Mouse (Mus musculus) heart, postnatal 10 days (tissue): ENCODE data around the gene Irs3. TPM values are rescaled to one million over a fixed set of nuclear protein-coding genes. Genes with fewer than 3 reads are reported as not detected.

Experiments used
- DNase-seq, 2 experiments: peaks; one replicate each; pipeline ENCODE4 v3.0.0; 2021
- intact Hi-C: fragments of 180-260 bp; cut with DNase I; formaldehyde crosslinking; loops from one replicate; pipeline ENCODE4 v1.15.1; 2025
- total RNA-seq, 2 experiments: library from RNA; stranded (reverse); gene quantifications; 2 replicates each; pipeline ENCODE4 v1.2.3; 2021

Gene Irs3
- total RNA-seq, 2 experiments from 2014 or later = 0.24 to 0.35 TPM

DNA sequence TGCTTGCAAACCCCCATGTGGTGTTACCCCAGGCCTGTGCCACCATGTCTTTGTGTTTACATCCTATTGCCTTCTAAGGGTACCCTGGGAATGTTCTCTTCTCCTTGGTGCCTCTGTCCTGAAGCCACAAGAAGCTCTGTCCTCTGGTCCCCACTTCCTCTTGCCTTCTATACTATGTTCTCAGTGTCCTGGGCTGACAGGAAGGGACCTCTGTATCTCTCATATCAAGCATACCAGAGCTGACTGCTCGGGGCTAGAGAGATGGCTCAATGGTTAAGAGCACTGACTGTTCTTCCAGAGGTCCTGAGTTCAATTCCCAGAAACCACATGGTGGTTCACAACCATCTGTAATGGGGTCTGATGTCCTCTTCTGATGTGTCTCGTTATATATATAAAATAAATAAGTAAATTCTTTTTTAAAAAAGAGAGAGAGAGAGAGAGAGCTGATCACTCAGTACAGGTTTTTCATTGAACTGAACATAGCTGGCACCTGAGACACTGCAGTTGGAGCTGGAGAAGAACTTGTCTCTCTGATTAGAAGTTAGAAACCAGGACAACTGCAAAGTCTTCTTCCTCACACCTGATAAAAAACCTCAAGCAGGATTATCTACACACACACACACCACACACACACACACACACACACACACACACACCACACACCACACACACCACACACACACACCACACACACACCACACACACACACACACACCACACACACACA is 47.3 kb downstream of the Irs3 start:
- intact Hi-C loops = no loop called here
- no peak for DNase-seq

DNA sequence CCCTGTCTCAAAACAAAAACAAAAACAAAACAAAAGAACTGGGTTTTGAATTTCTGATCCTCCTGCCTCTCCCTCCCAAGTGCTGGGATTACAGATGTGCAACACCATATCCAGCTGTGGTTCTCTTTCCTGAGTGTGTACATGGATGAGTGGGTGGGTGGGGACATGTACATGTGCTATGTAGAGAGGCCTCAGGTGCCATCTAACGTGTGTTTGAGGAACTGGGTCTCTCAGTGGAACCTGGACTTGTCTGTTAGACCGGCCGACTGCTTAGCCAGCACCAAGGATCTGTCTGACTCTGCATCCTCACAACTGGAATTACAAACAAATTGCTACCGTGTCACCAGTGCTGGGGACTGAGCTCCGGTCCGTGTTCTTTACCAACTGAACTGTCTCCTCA is 47.9 kb downstream of the Irs3 start:
- intact Hi-C loops = no loop called here

DNA sequence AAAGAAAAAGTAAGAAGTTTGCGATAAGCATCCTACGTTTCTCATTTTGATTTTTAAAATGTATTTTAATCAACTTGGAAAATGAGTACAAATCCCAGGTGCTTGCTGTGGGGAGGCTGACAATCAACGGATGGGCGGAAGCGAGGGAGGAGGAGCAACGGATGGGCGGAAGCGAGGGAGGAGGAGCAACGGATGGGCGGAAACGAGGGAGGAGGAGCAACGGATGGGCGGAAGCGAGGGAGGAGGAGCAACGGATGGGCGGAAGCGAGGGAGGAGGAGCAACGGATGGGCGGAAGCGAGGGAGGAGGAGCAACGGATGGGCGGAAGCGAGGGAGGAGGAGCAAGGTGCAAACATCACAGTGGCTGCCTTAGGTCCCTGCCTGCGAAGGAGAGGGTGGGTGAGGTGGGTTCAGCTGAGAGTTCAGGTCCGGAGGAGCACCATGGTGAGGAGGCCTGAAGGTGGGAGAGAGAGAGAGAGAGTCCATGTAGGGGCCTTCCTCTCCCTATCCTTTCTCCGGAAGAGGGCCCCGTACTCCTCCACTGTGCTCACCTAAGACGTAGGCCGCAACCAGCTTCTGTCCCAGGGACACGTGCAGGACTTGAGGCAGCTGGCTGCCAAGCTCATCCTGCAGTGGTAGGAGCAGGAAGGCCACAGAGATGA is 48.8 kb downstream of the Irs3 start:
- DNase-seq = no peak
- intact Hi-C loops = no loop called here

More for the DNA sequence above, 47.9 kb downstream of the Irs3 start:
- no peak for DNase-seq

DNA sequence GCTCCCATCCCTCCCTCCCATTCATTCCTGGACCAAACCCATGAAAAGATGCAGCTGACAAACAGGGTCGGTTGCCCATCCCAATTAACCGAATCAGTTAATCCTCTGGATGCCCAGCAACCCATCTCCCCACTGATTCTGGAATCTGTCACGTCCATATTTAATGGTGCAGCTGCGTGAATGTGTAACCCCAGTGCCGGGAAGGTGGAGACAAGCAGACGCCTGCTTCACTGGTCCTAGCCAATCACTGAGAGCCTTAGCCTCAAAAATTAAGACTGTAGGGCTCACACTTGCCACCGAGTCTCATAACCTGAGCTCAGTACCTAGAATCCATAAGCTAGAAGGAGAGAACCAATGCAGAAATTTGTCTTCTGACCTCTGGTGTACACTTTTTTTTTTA is 49.6 kb downstream of the Irs3 start:
- intact Hi-C loops = no loop called here

More for the DNA sequence above, 49.6 kb downstream of the Irs3 start:
- DNase-seq = no peak

Other genes with a start within 250 kb of the Irs3 start
- under 1 TPM in 1 of 2 experiments, not detected in 1; 0.10 TPM for gene Zan, start 168.7 kb downstream of the Irs3 start, total RNA-seq
- gene Pop7, start 143.2 kb downstream of the Irs3 start, total RNA-seq = 10 to 100 TPM; 16.6 to 19.2 TPM
- gene Gigyf1, start 127.2 kb downstream of the Irs3 start, total RNA-seq = 10 to 100 TPM; 29.6 to 33.8 TPM
- gene Epo, start 112.5 kb downstream of the Irs3 start, total RNA-seq = not detected
- 100 to 1,000 TPM; 481 to 484 TPM for gene Gnb2, start 112.2 kb downstream of the Irs3 start, total RNA-seq
- gene Actl6b, start 92.2 kb downstream of the Irs3 start, total RNA-seq = not detected
- not detected for gene Tfr2, start 75.9 kb downstream of the Irs3 start, total RNA-seq
- 10 to 100 TPM; 25.1 to 31.4 TPM for gene Mospd3, start 44.7 kb downstream of the Irs3 start, total RNA-seq
- gene Pcolce, start 31.9 kb downstream of the Irs3 start, total RNA-seq = 100 to 1,000 TPM; 127 to 142 TPM
- gene Fbxo24, start 16.7 kb downstream of the Irs3 start, total RNA-seq = under 1 TPM; 0.20 to 0.29 TPM
- 10 to 100 TPM; 20.2 to 21.7 TPM for gene Lrch4, start 16.6 kb downstream of the Irs3 start, total RNA-seq
- 1 to 10 TPM; 5.0 to 5.9 TPM for gene Gm20605, start 16.5 kb downstream of the Irs3 start, total RNA-seq
- gene Sap25, start 4.4 kb downstream of the Irs3 start, total RNA-seq = 1 to 10 TPM; 3.2 to 3.9 TPM
- 10 to 100 TPM; 11.8 to 14.0 TPM for gene Agfg2, start 39.0 kb upstream of the Irs3 start, total RNA-seq
- 1 to 10 TPM; 1.6 to 1.7 TPM for gene Nyap1, start 95.9 kb upstream of the Irs3 start, total RNA-seq
- 100 to 1,000 TPM; 279 to 287 TPM for gene Tsc22d4, start 100.0 kb upstream of the Irs3 start, total RNA-seq
- 10 to 100 TPM; 13.4 to 17.4 TPM for gene Ppp1r35, start 133.1 kb upstream of the Irs3 start, total RNA-seq
- gene Mepce, start 141.9 kb upstream of the Irs3 start, total RNA-seq = 10 to 100 TPM; 26.2 to 41.3 TPM
- 1 to 10 TPM; 2.8 to 3.1 TPM for gene Zcwpw1, start 142.1 kb upstream of the Irs3 start, total RNA-seq
- gene Pilra, start 190.6 kb upstream of the Irs3 start, total RNA-seq = 1 to 10 TPM; 1.1 to 1.8 TPM
- gene Pilrb1, start 212.4 kb upstream of the Irs3 start, total RNA-seq = under 1 TPM; 0.74 to 0.84 TPM
- gene Pilrb2, start 226.1 kb upstream of the Irs3 start, total RNA-seq = under 1 TPM; 0.17 to 0.26 TPM